Mouse (Mus musculus): ENCODE data around the gene Gm13271.
"Not testable (repeated sequence)": the region's sequence is repeated elsewhere in the genome, so short reads cannot be mapped to it uniquely, and the experiment has no call there.

DNA sequence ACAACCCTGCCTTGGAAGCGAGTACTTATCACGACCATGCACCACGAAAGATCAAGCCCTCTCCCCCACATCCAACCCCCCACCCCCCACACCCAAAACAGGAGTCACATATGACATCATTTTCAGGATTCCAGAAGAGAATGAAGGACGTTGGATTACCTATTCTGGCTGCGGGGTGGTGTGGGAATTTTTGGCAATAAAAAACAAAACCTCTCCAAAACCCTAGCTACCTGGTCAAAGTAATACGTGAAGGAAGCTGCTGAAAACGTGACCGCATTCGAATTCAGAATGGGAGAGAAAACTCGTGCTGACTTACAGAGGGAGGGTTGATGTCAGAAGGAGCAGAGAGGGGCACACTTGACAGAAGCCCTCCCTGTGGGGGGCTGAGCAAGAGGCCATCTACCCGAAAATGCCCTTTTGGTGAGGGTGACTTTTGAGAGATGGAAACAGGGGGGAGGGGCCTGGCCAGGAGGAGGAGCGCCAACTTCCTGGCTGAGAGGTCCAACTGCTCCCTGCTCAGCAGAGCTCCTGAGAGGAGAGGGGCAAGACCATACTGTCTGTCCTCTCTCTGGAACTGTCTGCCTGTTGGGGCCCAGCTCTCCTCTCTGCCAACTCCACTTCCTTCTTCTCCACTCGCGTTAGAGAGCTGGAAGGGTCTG, 5.1 kb downstream of the Gm13271 start, which contains the start of gene Gm13283:
- TF ChIP-seq CTCF (IDR thresholded peaks at IDR 0.05; ENCODE audit: insufficient read depth, low read length); POLR2A (IDR thresholded peaks at IDR 0.05; ENCODE audit: borderline replicate concordance, extremely low read depth, low read depth, low read length): not testable (repeated sequence)
